In genomic region chr2:125863799-125864198, GRCm38 (mm10) we compare ENCODE assay signal across 23 mouse cellular contexts. TPM values are rescaled to one million over a fixed set of nuclear protein-coding genes. Genes with fewer than 3 reads are reported as not detected.
DNase-seq lines count a peak whose midpoint lies in the region; ATAC-seq lines count a peak whose summit lies in the region.
"Had no signal": no experiment of that assay in that cellular context is flagged by ENCODE, and none has a peak within 500 bp of the region (broad histone marks: within the 10 kb centered on the region; RNA-seq: fewer than 3 reads in every experiment).

No protein-coding gene starts in this region.

- no peak for DNase-seq in spleen, adult 12 weeks (ENCODE audit: low spot score)
- DNase-seq in T-cell, adult 2 months (ENCODE audit: low spot score) = no peak
- no peak for DNase-seq in natural killer cell, adult 2 months (ENCODE audit: low spot score in 2 of 2)
- DNase-seq: adrenal gland, adult 8-10 months; adrenal gland, postnatal 25 days; cerebellum, adult 11-12 months; cerebellum, adult 8-10 months; cerebellum, postnatal 25 days; forebrain, postnatal 0 days; gastrocnemius, adult 2 months; gastrocnemius, postnatal 14 days; heart, adult 11 months had no signal

- H3K4me1 ChIP-seq in liver, embryonic 12.5 days = peaks cover 53% of the 10 kb centered on the region
- peaks cover 41% of the 10 kb centered on the region for H3K4me1 ChIP-seq in liver, embryonic 15.5 days (replicated peaks)

- H3K4me2 ChIP-seq in liver, embryonic 12.5 days = peak overlapping the region; percentile 52
- H3K4me2 ChIP-seq in liver, embryonic 15.5 days = peak overlapping the region; percentile 44
- H3K4me2 ChIP-seq: embryonic facial prominence, embryonic 12.5 days; embryonic facial prominence, embryonic 15.5 days; heart, embryonic 11.5 days; hindbrain, embryonic 12.5 days; hindbrain, embryonic 15.5 days had no signal

- no peak overlapping the region for H3K4me3 ChIP-seq in liver, embryonic 12.5 days
- H3K4me3 ChIP-seq in liver, embryonic 15.5 days (replicated peaks) = no peak overlapping the region
- H3K4me3 ChIP-seq: embryonic facial prominence, embryonic 12.5 days; embryonic facial prominence, embryonic 15.5 days; gastrocnemius, adult 2 months; hindbrain, embryonic 12.5 days; hindbrain, embryonic 15.5 days had no signal

- H3K27me3 ChIP-seq in liver, embryonic 12.5 days (replicated peaks) = no peaks in the 10 kb centered on the region
- H3K27me3 ChIP-seq in liver, embryonic 15.5 days = no peaks in the 10 kb centered on the region
- H3K27me3 ChIP-seq: embryonic facial prominence, embryonic 12.5 days; embryonic facial prominence, embryonic 15.5 days; hindbrain, embryonic 12.5 days; hindbrain, embryonic 15.5 days had no signal

- H3K9ac ChIP-seq in liver, embryonic 12.5 days = no peak overlapping the region
- no peak overlapping the region for H3K9ac ChIP-seq in liver, embryonic 15.5 days
- H3K9ac ChIP-seq: embryonic facial prominence, embryonic 12.5 days; embryonic facial prominence, embryonic 15.5 days; forebrain, postnatal 0 days; hindbrain, embryonic 12.5 days; hindbrain, embryonic 15.5 days had no signal

- H3K9me3 ChIP-seq in liver, embryonic 12.5 days (replicated peaks) = no peaks in the 10 kb centered on the region
- H3K9me3 ChIP-seq in liver, embryonic 15.5 days (replicated peaks) = no peaks in the 10 kb centered on the region
- H3K9me3 ChIP-seq: embryonic facial prominence, embryonic 12.5 days; embryonic facial prominence, embryonic 15.5 days; hindbrain, embryonic 12.5 days; hindbrain, embryonic 15.5 days had no signal

- WGBS in liver, embryonic 12.5 days (ENCODE audit: insufficient replicate concordance) = 37% methylated on average over 3 of the region's 3 CpGs
- WGBS in liver, embryonic 15.5 days (ENCODE audit: insufficient replicate concordance) = 48% methylated on average over 3 of the region's 3 CpGs

- no peaks in the 10 kb centered on the region for H3K36me3 ChIP-seq in liver, embryonic 12.5 days
- no peaks in the 10 kb centered on the region for H3K36me3 ChIP-seq in liver, embryonic 15.5 days (replicated peaks)
- H3K36me3 ChIP-seq: embryonic facial prominence, embryonic 12.5 days; embryonic facial prominence, embryonic 15.5 days; hindbrain, embryonic 12.5 days; hindbrain, embryonic 15.5 days had no signal

- ATAC-seq in liver, embryonic 12.5 days = peak; percentile 58
- peak; percentile 19; the same call in 1 of the 2 replicates for ATAC-seq in liver, embryonic 15.5 days (ENCODE audit: insufficient read depth)
- 0 out of 2 replicates have a peak, but pooled peaks have one; percentile 16 for ATAC-seq in megakaryocyte-erythroid progenitor cell, adult 5-6 weeks (replicated peaks; ENCODE audit: low FRiP score, low TSS enrichment, poor library complexity, severe bottlenecking)
- ATAC-seq: activated CD4-positive, CD25-positive, alpha-beta regulatory T cell, adult 4 months; CD4-positive, CD25-positive, alpha-beta regulatory T cell, adult 4 months; forebrain, embryonic 14.5 days; forebrain, postnatal 0 days had no signal

- H3K27ac ChIP-seq in liver, embryonic 12.5 days = peak overlapping the region; percentile 76
- H3K27ac ChIP-seq in liver, embryonic 15.5 days (replicated peaks) = peak overlapping the region; percentile 78
- H3K27ac ChIP-seq: embryonic facial prominence, embryonic 12.5 days; embryonic facial prominence, embryonic 15.5 days; gastrocnemius, adult 2 months; hindbrain, embryonic 12.5 days; hindbrain, embryonic 15.5 days had no signal

RNA-seq across cellular contexts. Expression of gene Cops2, which starts 4.9 kb away (rescaled TPM):
- 60.2 and 62.1 TPM in 2 replicates for polyA plus RNA-seq in liver, embryonic 12.5 days (2016; fragmentation: Nextera tagmentation; extraction: Ambion mirVana)
- 36.2 and 39.5 TPM in 2 replicates for polyA plus RNA-seq in liver, embryonic 15.5 days (2015; fragmentation: Nextera tagmentation; extraction: Ambion mirVana)
- total RNA-seq in megakaryocyte-erythroid progenitor cell, adult 5-6 weeks (2014; fragmentation: Nextera tagmentation) = 82.2 and 102 TPM in 2 replicates
- total RNA-seq in megakaryocyte-erythroid progenitor cell, adult 5-6 weeks (2017) = 156 and 313 TPM in 2 replicates

RNA-seq across cellular contexts. Expression of gene Galk2, which starts 4.9 kb away (rescaled TPM):
- polyA plus RNA-seq in liver, embryonic 12.5 days (2016; fragmentation: Nextera tagmentation; extraction: Ambion mirVana) = 13.2 and 13.8 TPM in 2 replicates
- polyA plus RNA-seq in liver, embryonic 15.5 days (2015; fragmentation: Nextera tagmentation; extraction: Ambion mirVana) = 9.3 and 9.5 TPM in 2 replicates
- 3.3 and 12.4 TPM in 2 replicates for total RNA-seq in megakaryocyte-erythroid progenitor cell, adult 5-6 weeks (2014; fragmentation: Nextera tagmentation)
- total RNA-seq in megakaryocyte-erythroid progenitor cell, adult 5-6 weeks (2017) = 9.4 and 10.3 TPM in 2 replicates
